Mouse (Mus musculus) natural killer cell, adult 2 months (primary cell): ENCODE measurements around the gene Epha4.

Experiments used
- DNase-seq, 2 experiments: peaks; one replicate each; pipeline ENCODE4 v3.0.0; 2022; ENCODE audit warnings: low spot score in 2 of 2

Epha4 gene

DNA sequence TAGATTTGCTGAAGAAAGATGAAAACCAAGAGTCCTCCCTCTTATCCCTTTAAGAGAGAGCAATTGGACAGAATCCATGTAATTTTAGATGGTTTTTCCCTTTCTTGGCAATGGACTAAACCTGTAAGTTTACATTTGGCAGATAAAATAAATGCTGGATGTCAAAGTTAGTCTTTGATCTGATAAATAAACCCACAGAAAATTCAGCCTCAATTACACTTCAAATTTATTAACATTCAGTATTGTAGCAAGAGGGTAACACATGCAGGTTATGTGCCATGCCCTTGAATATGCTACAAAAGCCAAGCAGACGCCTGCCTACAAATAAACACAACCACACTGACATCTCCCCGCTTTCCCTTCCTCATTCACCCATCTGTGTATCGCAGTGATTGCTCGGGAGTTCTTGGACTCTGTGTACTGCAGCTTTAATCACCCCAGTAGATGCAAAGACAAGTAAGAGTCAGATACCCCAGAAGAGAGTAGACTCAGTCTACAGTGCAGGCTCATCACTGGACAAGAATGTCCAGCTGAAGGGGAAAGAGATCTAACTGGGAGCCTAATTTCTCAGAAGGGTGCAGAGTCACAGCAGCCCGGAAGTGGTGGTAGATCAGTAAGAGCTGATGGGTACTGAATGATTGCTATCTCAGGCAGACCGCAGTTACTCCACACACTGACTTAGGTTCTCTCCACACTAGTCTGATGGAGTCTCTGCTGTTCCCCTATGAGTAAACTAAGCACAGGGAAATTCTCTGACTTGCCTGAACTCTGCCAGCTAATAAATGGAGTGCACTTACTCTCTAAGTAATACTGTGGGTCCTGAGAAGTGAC is 29.9 kb downstream of the Epha4 start:
- DNase-seq = no peak

DNA sequence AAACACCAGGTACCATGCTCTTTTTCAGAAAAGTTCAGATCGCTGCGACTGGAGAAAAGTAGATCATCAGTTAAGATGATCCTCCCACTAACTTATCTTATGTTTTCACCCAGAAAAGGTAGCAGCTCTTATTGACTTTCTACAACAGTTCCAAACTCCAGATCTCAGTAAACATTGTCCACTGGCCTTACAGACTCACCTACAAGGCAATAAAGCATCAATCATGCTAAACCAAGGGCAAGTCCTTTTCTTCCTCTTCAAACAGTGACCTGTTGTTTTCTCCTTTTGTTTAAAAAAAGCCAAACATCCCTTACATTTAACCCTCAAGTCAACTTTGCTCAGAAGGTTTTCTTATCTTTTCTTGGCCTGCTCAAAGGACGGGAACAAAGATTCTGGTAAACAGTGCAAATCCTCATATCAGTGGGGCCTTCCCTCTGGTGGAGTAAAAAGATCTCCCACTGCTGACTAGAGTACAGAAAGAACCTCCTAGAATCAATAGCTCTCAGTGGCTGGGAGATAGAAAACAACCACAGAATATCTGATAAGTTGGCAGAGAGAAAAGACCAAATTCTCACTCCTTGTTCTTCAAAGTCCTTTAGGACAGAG is 39.0 kb downstream of the Epha4 start:
- no peak for DNase-seq

DNA sequence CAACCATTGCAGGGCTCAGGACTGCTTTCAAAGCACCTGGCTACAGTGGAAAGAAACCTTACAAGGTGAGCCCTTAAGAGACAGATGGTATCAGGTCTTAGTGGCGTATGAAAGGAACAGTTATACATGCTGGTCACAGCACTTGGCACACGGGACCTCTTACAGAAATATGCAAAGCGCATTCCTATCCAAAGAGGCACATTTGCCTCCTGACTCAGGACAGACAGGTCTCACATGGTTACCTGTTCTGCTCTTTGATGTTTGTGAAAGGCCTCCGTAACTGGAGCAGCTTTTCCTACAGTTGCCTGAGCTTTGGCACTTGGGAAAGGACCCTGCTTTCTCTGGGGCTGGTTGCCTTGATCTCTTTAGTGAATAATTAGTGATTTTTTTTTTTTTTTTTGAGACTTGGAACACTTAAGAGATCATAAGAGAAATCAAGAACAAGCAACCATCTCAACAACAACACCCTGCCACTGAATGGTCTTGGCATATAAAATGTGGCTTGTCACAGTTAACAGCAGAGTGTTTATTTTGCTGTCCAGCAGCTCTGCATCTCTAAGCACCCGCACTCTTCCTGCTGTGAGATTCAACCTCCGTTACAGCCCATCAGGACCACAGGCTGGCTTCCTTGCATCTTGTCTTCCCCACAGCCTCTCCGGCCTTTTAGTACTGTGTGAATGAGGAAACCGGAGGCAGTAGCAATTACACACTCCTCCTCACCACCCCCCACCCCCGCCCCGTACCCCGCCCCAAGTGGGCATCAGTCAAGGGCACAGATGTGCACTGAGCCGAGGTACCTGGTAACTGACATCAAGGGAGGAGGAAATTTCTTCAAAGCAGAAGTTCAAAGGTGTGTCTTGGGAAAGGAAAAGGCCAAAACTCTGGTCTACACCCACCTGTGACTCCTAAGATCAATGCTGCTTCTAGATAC is 41.2 kb downstream of the Epha4 start:
- no peak for DNase-seq

DNA sequence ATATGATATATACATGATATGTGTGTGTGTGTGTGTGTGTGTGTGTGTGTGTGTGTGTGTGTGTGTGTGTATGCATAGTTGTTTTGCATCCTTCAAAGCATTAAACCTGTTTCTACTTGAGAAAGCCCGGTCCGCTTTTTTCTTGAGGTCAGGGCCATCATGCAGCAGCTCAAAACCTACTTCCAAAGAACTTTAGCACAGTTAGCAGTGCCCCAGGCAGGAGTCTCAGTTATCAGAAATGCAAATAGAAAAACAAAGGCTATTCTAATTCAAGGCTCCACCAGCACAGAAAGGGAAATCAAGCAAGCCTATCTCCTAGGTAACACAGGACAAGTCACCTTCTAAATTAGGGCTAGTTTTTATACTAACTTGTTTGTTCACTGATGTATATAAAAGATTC is 42.3 kb downstream of the Epha4 start:
- DNase-seq = no peak

DNA sequence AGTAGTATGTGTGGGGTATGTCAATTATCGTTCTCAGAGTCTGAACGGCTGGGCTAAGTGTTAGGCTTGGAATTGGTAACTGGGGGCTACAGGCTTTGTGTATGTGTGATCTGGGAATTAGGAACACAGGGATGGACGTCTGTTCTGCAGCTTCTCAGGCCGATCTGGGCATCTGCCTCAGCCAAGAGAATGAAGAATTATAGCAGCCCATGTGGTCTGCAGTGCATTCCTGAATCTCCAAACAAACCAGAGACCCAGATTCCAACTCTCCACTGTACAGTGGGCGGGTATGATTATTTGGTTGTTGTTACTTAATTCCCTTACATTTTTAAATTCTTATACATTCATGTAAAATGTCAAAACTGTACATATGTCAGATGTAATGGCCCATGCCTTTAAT is 43.4 kb downstream of the Epha4 start:
- DNase-seq = no peak

DNA sequence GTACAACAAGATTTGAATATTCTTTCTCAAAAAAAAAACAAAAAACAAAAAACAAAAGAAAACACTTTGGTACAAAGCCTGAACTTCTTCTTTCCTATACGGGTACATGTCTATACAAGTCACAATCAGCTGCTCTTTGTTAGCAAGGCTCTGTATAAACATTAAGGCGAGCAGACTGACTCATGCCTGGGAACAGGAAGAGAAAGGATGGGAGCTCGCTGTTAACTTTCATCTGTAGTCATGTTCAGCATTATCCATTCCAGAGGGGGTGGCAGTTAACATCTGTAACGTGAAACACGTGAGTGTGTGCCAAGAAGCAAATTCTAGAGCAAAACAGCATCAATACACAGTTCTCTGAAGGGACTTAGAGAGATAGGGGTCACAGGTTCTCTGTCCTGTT is 43.9 kb downstream of the Epha4 start:
- no peak for DNase-seq

DNA sequence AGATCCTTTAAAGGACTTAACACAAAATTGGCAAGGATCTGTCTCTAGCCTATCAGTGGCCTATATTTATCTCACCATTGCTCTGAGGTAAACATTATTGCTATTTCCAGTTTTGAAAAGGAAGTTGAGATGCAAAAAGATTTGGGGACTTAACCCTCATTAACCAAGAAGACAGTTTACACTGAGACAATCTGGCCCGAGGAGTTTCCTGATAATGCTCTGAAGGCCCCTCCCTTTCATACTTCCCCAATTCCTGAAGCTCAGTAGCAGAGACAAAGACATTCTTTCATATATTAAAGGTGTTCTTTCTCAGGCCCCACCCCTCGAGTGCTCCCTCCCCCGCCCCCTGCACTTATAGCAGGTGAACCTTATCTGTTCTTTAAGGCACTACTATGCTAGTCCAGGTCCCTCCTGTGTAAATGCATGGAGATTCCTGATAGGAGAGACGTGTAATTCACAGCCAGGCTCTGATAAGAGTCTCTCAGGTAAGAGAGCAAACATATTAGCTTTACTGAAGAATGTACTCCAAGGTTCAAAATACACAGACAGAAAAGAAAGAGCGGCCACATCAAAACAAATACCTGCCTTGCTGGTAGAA is 46.1 kb downstream of the Epha4 start:
- DNase-seq = no peak

DNA sequence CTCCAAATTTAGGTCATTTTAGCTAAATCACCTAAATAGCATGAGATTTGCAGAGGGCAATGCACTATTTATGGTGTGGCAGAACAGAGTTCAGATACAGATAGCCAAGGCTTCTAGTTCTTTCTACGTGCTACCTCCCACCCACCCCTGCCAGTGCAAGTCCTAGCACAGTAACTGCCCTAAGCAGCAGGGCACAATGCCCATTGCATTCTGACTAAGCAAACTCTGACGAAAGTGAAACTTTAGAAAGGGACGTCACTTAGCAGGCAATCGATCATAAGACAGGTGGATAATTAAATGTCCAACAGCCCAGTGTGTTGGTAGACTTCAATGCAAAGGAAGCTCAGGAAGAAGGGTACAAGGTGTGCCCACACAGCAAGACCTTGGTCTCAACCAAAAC is 49.4 kb downstream of the Epha4 start:
- no peak for DNase-seq

DNA sequence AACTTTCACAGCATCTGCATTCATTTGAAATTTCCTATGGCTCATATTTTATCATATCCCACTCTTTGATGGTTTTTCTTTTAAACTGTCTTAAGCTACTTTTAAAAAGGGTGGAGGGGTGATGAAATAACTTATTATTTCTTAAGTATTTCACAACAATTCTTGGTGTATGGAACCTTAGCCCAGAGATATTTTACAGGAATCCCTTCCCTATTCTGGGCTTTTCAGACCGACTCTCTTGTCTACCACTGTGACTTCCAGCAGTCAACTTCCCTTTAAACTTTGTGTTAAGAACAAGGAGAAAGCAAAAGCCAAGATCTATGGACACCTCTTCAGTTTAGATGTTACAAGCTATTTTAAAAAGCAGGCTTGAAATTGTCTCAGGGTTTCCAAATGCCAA is 50.8 kb downstream of the Epha4 start:
- DNase-seq = no peak

DNA sequence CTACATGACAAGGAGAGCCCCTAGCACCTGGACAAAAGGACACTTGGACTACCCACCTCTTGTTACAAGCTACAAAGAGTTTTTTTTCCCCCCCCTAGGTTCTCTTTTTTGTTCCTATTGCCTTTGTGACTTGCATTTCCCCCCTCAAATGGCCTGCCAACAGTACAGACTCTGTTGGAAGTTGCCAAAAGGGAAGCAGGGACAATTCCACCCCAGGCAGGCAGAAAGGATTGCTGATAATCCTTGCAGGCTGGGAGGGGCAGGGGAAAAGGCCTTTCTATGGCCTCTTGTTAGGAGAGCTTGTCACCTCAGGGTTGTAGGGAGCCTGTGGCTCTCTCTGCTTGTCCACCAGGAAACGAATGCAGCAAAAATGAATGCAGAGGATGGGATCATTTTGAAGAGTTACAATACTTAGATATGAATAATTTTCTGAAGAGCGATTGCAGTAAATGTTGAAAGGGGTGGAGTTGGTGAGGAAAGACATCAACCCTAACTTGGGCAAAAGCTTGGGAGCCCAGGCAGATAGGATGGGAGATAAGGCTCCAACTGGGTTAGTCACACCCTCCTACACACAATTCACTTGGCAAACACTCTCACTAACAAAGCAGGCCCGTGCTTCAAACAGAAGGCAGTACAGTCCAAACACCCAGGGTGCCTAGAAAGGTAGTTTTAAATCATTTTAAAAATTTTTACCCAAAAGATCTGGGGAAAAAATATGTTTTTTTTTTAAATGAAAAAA is 52.8 kb downstream of the Epha4 start:
- no peak for DNase-seq

DNA sequence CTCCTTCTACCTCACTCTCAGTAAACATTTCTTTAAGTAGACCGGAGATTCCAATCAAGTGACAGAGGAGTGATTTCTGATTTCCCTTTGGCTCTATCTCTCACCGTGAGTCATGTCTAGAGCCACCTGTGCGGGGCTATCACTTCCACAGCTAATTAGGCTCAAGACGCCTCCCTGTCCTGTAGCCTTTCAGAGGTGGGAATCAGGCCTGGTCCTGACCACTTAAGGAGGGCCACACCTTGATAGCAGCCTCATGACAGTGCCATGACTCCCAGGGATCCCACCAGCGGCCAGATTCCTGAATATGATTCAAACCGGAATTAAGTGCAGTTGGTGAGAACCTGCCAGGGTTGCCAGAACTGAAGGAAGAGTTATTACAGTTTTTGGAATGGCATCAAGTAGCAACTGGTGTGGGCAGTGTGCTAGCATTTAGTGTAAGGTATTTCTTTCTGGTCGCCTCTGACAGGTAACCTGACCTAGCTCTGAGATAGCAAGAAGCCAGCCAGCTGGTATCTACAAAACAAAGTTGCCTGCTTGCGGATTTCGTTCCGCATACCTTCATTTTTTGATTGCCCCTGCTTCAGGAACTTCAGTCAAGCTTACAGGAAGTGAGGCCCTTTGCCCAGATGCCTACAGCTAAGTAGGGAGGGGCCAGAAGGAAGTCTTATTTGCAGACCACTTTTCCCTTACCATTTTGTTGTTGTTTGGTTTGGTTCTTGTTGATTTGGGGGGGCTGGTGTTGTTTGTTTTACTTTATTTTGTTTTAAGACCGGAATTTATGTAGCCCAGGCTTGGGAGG is 53.9 kb downstream of the Epha4 start:
- no peak for DNase-seq

DNA sequence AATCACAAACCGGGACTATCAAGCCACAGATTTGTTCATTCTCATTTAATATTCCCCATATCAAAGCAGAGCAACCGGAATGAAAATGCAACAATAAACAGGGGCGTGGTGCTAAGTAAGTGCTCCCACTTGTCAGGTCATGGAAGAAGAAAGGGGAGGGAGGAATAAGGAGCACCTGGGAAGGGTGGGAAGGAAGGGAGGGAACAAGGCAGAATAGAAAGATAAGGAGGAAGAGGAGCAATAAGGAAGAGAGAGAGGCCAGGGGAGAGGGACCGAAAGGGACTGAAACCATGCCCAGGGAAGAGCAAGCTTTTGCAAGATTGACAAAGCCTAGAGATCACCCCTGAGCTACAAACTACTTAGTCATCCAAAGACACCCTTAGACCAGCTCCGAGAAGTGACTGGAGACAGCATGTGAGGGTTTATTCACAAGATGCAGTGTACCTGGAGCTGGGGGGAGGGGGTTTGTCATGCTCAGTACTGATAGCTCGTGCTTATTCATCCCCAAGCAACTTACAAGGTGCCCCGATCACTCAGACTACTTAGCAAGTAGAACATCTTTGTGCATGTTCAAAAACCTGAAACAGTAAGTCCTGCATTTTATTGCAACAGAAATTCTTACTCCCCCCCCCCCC is 56.0 kb downstream of the Epha4 start:
- no peak for DNase-seq

DNA sequence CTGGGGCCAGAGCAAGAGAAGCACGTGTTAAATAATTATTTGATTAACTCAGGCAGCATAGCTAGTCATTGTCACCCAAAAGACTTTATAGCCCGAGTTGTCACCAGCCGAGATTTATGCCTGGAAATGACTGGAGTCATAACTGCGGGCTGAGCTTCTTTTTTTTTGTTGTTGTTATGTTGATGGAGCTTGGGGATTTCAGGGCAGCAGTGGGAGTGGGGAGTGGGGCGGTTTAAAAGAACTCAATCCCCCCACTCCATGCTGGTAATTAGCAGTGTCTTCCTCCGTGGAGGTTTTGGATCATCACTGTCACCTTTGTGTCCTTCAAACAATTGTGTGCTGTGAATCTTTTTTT is 57.5 kb downstream of the Epha4 start:
- DNase-seq = no peak

DNA sequence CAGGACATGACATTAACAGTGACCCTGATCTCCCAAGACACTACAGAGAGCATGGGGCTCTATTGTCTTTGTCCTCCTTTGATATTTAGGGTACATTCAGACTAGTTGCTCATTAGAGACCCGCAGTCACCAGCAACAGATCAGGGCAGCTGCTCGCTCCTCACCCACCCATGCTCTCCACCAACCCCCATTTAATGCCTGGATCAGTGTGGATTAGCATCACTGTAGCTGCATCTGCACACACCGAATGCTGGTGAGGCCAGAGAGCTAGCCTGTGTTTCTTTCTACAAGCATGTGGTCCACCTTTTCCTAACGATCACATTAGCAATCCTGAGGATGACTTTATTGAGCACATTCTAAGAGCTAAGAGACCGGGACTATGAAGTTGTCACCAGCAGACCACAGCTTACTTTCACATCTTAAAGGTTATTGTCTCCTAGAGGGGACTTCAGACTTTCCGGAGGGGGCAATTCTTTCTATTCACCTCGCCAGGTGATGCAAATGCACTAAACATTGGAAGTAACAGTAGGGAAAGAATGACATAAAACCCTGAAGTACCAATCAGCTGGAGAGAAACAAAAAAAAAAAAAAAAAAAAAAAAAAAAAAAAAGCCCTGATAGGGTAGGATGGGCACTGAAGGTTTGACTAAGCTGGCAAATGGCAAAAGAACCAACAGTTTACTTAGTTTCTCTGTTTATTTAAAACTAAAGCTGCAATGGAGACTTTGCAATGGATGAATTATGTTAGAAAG is 58.0 kb downstream of the Epha4 start:
- DNase-seq = no peak

DNA sequence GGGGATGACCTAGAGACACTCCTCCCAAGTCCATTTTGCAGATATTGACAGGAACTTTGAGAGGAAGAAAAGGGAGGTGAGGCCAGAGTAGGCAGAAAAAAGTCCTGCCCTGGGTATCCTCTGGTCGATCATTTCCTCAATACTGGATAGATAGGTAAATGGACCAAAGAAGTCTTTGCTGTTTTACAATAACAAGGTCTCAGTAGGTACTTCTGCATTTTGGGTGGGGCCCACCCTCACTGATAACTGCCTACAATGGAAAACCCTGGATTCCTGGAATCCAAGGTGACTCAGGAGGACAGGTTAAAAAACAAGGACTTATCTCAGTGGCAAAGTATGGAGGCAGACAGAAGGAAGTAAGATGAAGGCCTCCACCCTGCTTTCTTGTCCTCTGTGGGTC is 61.1 kb downstream of the Epha4 start:
- DNase-seq = no peak

DNA sequence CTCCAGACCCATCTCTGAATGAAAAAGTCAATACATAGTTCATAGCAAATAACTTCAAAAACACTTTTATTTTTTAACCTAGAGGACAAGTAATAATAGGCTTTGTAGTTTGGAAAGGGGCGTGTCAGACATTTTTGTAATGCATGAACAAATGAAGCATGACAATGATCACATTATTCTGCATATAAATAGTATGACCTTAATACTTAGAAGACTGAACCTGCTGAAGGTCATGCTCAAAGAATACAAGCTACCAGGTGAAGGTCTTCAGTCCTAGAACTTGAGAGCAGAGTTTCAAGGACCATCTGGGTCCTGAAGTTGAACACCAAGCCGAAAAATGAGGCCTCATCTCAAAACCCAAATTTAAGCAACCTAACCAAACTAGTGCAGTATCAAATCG is 62.2 kb downstream of the Epha4 start:
- DNase-seq = no peak

DNA sequence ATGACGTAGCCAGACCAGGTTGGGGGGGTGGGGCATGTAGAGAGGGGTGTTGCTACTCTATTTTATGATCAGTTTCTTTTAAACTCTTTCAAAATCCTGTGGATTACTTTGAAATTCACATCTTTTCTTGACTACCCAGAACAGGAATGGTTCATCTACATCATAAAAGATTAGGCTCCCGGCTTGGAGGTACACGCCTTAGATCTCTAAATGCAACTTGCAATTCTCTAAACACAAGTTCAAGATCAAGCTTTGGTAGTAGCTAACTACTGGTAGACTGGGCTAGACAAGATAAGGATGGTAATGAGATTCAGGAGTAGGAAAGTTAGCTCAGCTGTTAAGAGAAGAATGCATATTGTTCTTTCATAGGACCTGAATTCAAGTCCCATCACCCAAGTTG is 63.3 kb downstream of the Epha4 start:
- DNase-seq = no peak

DNA sequence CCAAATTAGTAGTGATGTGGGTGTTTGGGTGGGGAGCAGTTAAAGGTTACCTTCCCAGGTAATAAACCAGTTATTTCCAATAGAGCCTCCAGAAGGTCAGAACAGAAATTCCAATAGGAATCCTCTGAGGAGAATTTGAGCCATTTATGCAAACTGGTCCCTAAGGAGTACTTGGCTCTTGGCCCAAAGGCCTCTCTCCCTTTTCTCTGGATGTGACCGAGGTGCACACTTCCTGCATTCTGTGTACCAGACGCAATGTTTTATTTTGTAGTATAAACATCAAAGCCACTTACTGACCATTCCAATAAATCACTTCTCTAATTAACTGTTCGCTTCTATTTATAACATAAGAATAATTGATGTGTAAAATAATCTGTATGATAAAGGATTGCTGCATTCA is 64.7 kb downstream of the Epha4 start:
- no peak for DNase-seq

DNA sequence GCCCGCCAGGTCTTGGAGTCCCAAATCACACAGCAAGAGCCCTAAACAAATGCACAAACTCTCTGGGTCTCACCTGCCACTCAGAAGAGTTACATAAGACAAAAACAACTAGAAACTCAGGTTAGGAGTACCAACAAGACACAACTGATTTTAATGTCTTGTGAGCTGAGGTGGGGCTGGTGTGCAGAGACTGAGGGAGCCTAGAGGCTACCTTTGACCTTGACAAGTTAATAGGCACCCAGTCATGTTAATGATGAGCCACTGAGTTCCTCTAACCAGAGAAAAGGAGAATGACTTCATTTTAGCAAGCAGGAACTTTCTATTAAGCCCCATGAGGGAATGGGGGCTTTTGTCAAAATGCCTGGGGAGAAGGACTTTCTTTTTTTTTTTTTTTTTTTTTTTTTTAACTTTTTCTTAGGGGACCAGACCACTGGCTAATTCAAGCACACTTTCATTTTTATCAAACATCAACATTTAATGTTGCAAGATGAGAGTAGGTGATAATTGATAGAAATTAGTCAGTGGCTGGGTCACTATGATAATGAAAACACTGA is 67.8 kb downstream of the Epha4 start:
- DNase-seq = no peak
